Mouse (Mus musculus): ENCODE results near the gene Pde5a. TPM values are rescaled to one million over a fixed set of nuclear protein-coding genes. Genes with fewer than 3 reads are reported as not detected.

Pde5a gene
- polyA plus RNA-seq, 1 experiment from 2014 or later = 3.0 TPM

- no peaks in the 10 kb centered on the region for H3K4me1 ChIP-seq (replicated peaks; ENCODE audit: control insufficient read depth, insufficient read depth, low read length)
- no peak overlapping the region for H3K9ac ChIP-seq
- 87% methylated on average over 2 of the region's 2 CpGs for WGBS
- no peaks in the 10 kb centered on the region for H3K27me3 ChIP-seq (ENCODE audit: control insufficient read depth, insufficient read depth, low read length)
- DNase-seq (ENCODE audit: low spot score) (no peak), ATAC-seq (ENCODE audit: low FRiP score) (no peak)
- H3K4me2 ChIP-seq (replicated peaks) = no peak overlapping the region
- no peak overlapping the region for H3K27ac ChIP-seq
- H3K9me3 ChIP-seq (ENCODE audit: control insufficient read depth, low read length) = no peaks in the 10 kb centered on the region
- no peak overlapping the region for H3K4me3 ChIP-seq (replicated peaks; ENCODE audit: low read length)
- no peaks in the 10 kb centered on the region for H3K36me3 ChIP-seq (replicated peaks; ENCODE audit: control insufficient read depth, insufficient read depth)
These were observed 131.1 kb downstream of the Pde5a start for GRCm38 (mm10) chr3:122859829-122860228.

GRCm38 (mm10) chr3:122860573-122861498 lies 132.1 kb downstream of the Pde5a start:
- WGBS = 93% methylated on average over 12 of the region's 12 CpGs
- no peak overlapping the region for H3K4me2 ChIP-seq (replicated peaks)
- H3K9me3 ChIP-seq (ENCODE audit: control insufficient read depth, low read length) = no peaks in the 10 kb centered on the region
- no peaks in the 10 kb centered on the region for H3K27me3 ChIP-seq (ENCODE audit: control insufficient read depth, insufficient read depth, low read length)
- no peaks in the 10 kb centered on the region for H3K36me3 ChIP-seq (replicated peaks; ENCODE audit: control insufficient read depth, insufficient read depth)
- no peak overlapping the region for H3K9ac ChIP-seq
- ATAC-seq (ENCODE audit: low FRiP score) (no peak), DNase-seq (ENCODE audit: low spot score) (no peak)
- H3K4me3 ChIP-seq (replicated peaks; ENCODE audit: low read length) = no peak overlapping the region
- no peaks in the 10 kb centered on the region for H3K4me1 ChIP-seq (replicated peaks; ENCODE audit: control insufficient read depth, insufficient read depth, low read length)
- H3K27ac ChIP-seq = no peak overlapping the region

- Histone ChIP-seq H3K9me3 (ENCODE audit: control insufficient read depth, low read length) (no peaks in the 10 kb centered on the region), H3K4me2 (replicated peaks) (no peak overlapping the region), H3K27me3 (ENCODE audit: control insufficient read depth, insufficient read depth, low read length) (no peaks in the 10 kb centered on the region), H3K4me1 (replicated peaks; ENCODE audit: control insufficient read depth, insufficient read depth, low read length) (no peaks in the 10 kb centered on the region), H3K9ac (no peak overlapping the region), H3K36me3 (replicated peaks; ENCODE audit: control insufficient read depth, insufficient read depth) (no peaks in the 10 kb centered on the region), H3K4me3 (replicated peaks; ENCODE audit: low read length) (no peak overlapping the region), H3K27ac (no peak overlapping the region)
- whole genome bisulfite sequencing = 91% methylated on average over 4 of the region's 4 CpGs
- DNase-seq (ENCODE audit: low spot score) = no peak
- no peak for ATAC-seq (ENCODE audit: low FRiP score)
These were observed 136.3 kb downstream of the Pde5a start for GRCm38 (mm10) chr3:122865092-122865491.

- Histone ChIP-seq H3K4me3 (replicated peaks; ENCODE audit: low read length) (no peak overlapping the region), H3K9me3 (ENCODE audit: control insufficient read depth, low read length) (no peaks in the 10 kb centered on the region), H3K9ac (no peak overlapping the region), H3K4me2 (replicated peaks) (no peak overlapping the region), H3K4me1 (replicated peaks; ENCODE audit: control insufficient read depth, insufficient read depth, low read length) (no peaks in the 10 kb centered on the region), H3K27ac (no peak overlapping the region), H3K36me3 (replicated peaks; ENCODE audit: control insufficient read depth, insufficient read depth) (no peaks in the 10 kb centered on the region), H3K27me3 (ENCODE audit: control insufficient read depth, insufficient read depth, low read length) (no peaks in the 10 kb centered on the region)
- 100% methylated on average over 1 of the region's 1 CpGs for WGBS
- DNase-seq (ENCODE audit: low spot score) = no peak
- ATAC-seq (ENCODE audit: low FRiP score) = no peak
These were observed 139.5 kb downstream of the Pde5a start for GRCm38 (mm10) chr3:122868270-122868669.

GRCm38 (mm10) chr3:122871596-122871995 lies 142.8 kb downstream of the Pde5a start:
- Histone ChIP-seq H3K9me3 (ENCODE audit: control insufficient read depth, low read length) (no peaks in the 10 kb centered on the region), H3K9ac (no peak overlapping the region), H3K27ac (no peak overlapping the region), H3K4me2 (replicated peaks) (no peak overlapping the region), H3K4me1 (replicated peaks; ENCODE audit: control insufficient read depth, insufficient read depth, low read length) (no peaks in the 10 kb centered on the region), H3K27me3 (ENCODE audit: control insufficient read depth, insufficient read depth, low read length) (no peaks in the 10 kb centered on the region), H3K4me3 (replicated peaks; ENCODE audit: low read length) (no peak overlapping the region), H3K36me3 (replicated peaks; ENCODE audit: control insufficient read depth, insufficient read depth) (no peaks in the 10 kb centered on the region)
- WGBS = 92% methylated on average over 1 of the region's 1 CpGs
- no peak for DNase-seq (ENCODE audit: low spot score)
- no peak for ATAC-seq (ENCODE audit: low FRiP score)

- ATAC-seq (ENCODE audit: low FRiP score) (no peak), DNase-seq (ENCODE audit: low spot score) (no peak)
- no peak overlapping the region for H3K4me2 ChIP-seq (replicated peaks)
- H3K4me1 ChIP-seq (replicated peaks; ENCODE audit: control insufficient read depth, insufficient read depth, low read length) = no peaks in the 10 kb centered on the region
- H3K9me3 ChIP-seq (ENCODE audit: control insufficient read depth, low read length) = no peaks in the 10 kb centered on the region
- no peak overlapping the region for H3K4me3 ChIP-seq (replicated peaks; ENCODE audit: low read length)
- no peaks in the 10 kb centered on the region for H3K27me3 ChIP-seq (ENCODE audit: control insufficient read depth, insufficient read depth, low read length)
- no peak overlapping the region for H3K27ac ChIP-seq
- 94% methylated on average over 2 of the region's 2 CpGs for WGBS
- no peak overlapping the region for H3K9ac ChIP-seq
- H3K36me3 ChIP-seq (replicated peaks; ENCODE audit: control insufficient read depth, insufficient read depth) = no peaks in the 10 kb centered on the region
These were observed 148.1 kb downstream of the Pde5a start for GRCm38 (mm10) chr3:122876870-122877269.

GRCm38 (mm10) chr3:122877543-122877942 lies 148.8 kb downstream of the Pde5a start:
- DNase-seq (ENCODE audit: low spot score) (no peak), ATAC-seq (ENCODE audit: low FRiP score) (no peak)
- H3K9ac ChIP-seq = no peak overlapping the region
- H3K4me3 ChIP-seq (replicated peaks; ENCODE audit: low read length) = no peak overlapping the region
- no peak overlapping the region for H3K27ac ChIP-seq
- no peaks in the 10 kb centered on the region for H3K9me3 ChIP-seq (ENCODE audit: control insufficient read depth, low read length)
- no peak overlapping the region for H3K4me2 ChIP-seq (replicated peaks)
- H3K4me1 ChIP-seq (replicated peaks; ENCODE audit: control insufficient read depth, insufficient read depth, low read length) = no peaks in the 10 kb centered on the region
- no peaks in the 10 kb centered on the region for H3K27me3 ChIP-seq (ENCODE audit: control insufficient read depth, insufficient read depth, low read length)
- 95% methylated on average over 3 of the region's 3 CpGs for WGBS
- no peaks in the 10 kb centered on the region for H3K36me3 ChIP-seq (replicated peaks; ENCODE audit: control insufficient read depth, insufficient read depth)

- 94% methylated on average over 8 of the region's 8 CpGs for WGBS
- H3K9ac ChIP-seq = no peak overlapping the region
- no peaks in the 10 kb centered on the region for H3K9me3 ChIP-seq (ENCODE audit: control insufficient read depth, low read length)
- ATAC-seq (ENCODE audit: low FRiP score) = no peak
- DNase-seq (ENCODE audit: low spot score) = no peak
- H3K4me2 ChIP-seq (replicated peaks) = no peak overlapping the region
- H3K36me3 ChIP-seq (replicated peaks; ENCODE audit: control insufficient read depth, insufficient read depth) = no peaks in the 10 kb centered on the region
- no peaks in the 10 kb centered on the region for H3K27me3 ChIP-seq (ENCODE audit: control insufficient read depth, insufficient read depth, low read length)
- no peaks in the 10 kb centered on the region for H3K4me1 ChIP-seq (replicated peaks; ENCODE audit: control insufficient read depth, insufficient read depth, low read length)
- no peak overlapping the region for H3K27ac ChIP-seq
- H3K4me3 ChIP-seq (replicated peaks; ENCODE audit: low read length) = no peak overlapping the region
These were observed 150.1 kb downstream of the Pde5a start for GRCm38 (mm10) chr3:122878705-122879315.

GRCm38 (mm10) chr3:122887505-122888301 lies 159.0 kb downstream of the Pde5a start:
- Histone ChIP-seq H3K36me3 (replicated peaks; ENCODE audit: control insufficient read depth, insufficient read depth) (no peaks in the 10 kb centered on the region), H3K4me2 (replicated peaks) (no peak overlapping the region), H3K27me3 (ENCODE audit: control insufficient read depth, insufficient read depth, low read length) (no peaks in the 10 kb centered on the region), H3K9ac (no peak overlapping the region), H3K4me3 (replicated peaks; ENCODE audit: low read length) (no peak overlapping the region), H3K9me3 (ENCODE audit: control insufficient read depth, low read length) (no peaks in the 10 kb centered on the region), H3K4me1 (replicated peaks; ENCODE audit: control insufficient read depth, insufficient read depth, low read length) (no peaks in the 10 kb centered on the region), H3K27ac (no peak overlapping the region)
- 88% methylated on average over 4 of the region's 4 CpGs for WGBS
- no peak for DNase-seq (ENCODE audit: low spot score)
- no peak for ATAC-seq (ENCODE audit: low FRiP score)

Data from hindbrain, embryonic 14.5 days (tissue).